In the genomic region with DNA sequence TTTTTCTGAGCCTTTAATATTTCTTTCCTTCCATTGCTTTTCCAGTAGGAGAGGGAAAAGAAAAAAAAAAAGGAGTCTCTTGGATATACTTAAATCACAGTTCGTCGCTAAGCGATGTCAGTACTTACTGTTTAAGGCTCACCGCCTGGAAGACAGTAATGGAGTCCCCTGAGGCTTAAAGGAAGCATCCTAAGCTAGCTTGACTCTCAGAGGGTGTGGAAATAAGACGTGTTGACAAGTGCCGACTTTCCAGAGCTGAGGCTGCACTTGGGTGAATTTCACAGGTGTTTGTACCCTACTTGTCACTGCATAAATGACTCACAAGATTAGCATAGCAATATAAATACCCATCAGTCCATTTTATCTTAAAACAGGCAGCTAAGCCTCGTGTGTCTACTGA, we compare ENCODE assay signal across 22 mouse cellular contexts. TPM values are rescaled to one million over a fixed set of nuclear protein-coding genes. Genes with fewer than 3 reads are reported as not detected.
DNase-seq lines count a peak whose midpoint lies in the region; ATAC-seq and TF ChIP-seq lines count a peak whose summit lies in the region.
"Had no signal": no experiment of that assay in that cellular context is flagged by ENCODE, and none has a peak within 500 bp of the region (broad histone marks: within the 10 kb centered on the region; RNA-seq: fewer than 3 reads in every experiment).

No protein-coding gene starts in this region.

- WGBS in forebrain, embryonic 16.5 days = 70% methylated on average over 7 of the region's 7 CpGs
- 81% methylated on average over 7 of the region's 7 CpGs for WGBS in forebrain, embryonic 11.5 days
- WGBS in midbrain, embryonic 15.5 days = 68% methylated on average over 7 of the region's 7 CpGs
- WGBS in midbrain, embryonic 13.5 days = 71% methylated on average over 7 of the region's 7 CpGs

- H3K36me3 ChIP-seq in forebrain, embryonic 16.5 days (ENCODE audit: control insufficient read depth, insufficient read depth) = no peaks in the 10 kb centered on the region
- H3K36me3 ChIP-seq in forebrain, embryonic 11.5 days (ENCODE audit: control insufficient read depth, insufficient read depth, low read length) = no peaks in the 10 kb centered on the region
- no peaks in the 10 kb centered on the region for H3K36me3 ChIP-seq in midbrain, embryonic 15.5 days (replicated peaks)
- no peaks in the 10 kb centered on the region for H3K36me3 ChIP-seq in midbrain, embryonic 13.5 days
- no peaks in the 10 kb centered on the region for H3K36me3 ChIP-seq in testis, adult 2 months (ENCODE audit: control insufficient read depth, insufficient read depth, low read length)
- H3K36me3 ChIP-seq: embryonic facial prominence, embryonic 13.5 days; heart, embryonic 15.5 days; hindbrain, embryonic 13.5 days had no signal

- DNase-seq in forebrain, embryonic 11.5 days (ENCODE audit: low spot score) = no peak
- DNase-seq in testis, postnatal 14 days (ENCODE audit: low spot score) = no peak
- DNase-seq in embryo, embryonic 10 days (ENCODE audit: low spot score) = no peak
- DNase-seq: adrenal gland, adult 2 months; adrenal gland, postnatal 25 days; cerebellum, adult 11 months; cerebellum, adult 8-10 months; cerebellum, postnatal 14 days; gastrocnemius, postnatal 14 days; heart, adult 2 months; heart, postnatal 14 days had no signal

- no peak for TF ChIP-seq CTCF in testis, adult 2 months (IDR thresholded peaks at IDR 0.05; ENCODE audit: control insufficient read depth, insufficient read depth, insufficient replicate concordance, low read depth, low read length)

- ATAC-seq in forebrain, embryonic 16.5 days = 0 out of 2 replicates have a peak, but pooled peaks have one; percentile 28
- no peak for ATAC-seq in forebrain, embryonic 11.5 days (replicated peaks; ENCODE audit: low FRiP score)
- ATAC-seq in midbrain, embryonic 15.5 days (replicated peaks) = peak; percentile 60; the same call in 1 of the 2 replicates
- ATAC-seq in midbrain, embryonic 13.5 days = no peak
- ATAC-seq: hindbrain, postnatal 0 days had no signal

- no peak overlapping the region for H3K27ac ChIP-seq in forebrain, embryonic 16.5 days (ENCODE audit: low read length)
- no peak overlapping the region for H3K27ac ChIP-seq in forebrain, embryonic 11.5 days (ENCODE audit: low read depth, low read length)
- no peak overlapping the region for H3K27ac ChIP-seq in midbrain, embryonic 15.5 days
- H3K27ac ChIP-seq in midbrain, embryonic 13.5 days = no peak overlapping the region
- H3K27ac ChIP-seq in testis, adult 2 months (ENCODE audit: control insufficient read depth, insufficient read depth, low read depth, low read length) = no peak overlapping the region
- H3K27ac ChIP-seq: embryonic facial prominence, embryonic 13.5 days; heart, adult 2 months; heart, embryonic 15.5 days; hindbrain, embryonic 13.5 days; hindbrain, postnatal 0 days had no signal

- TF ChIP-seq POLR2A in testis, adult 2 months (IDR thresholded peaks at IDR 0.05; ENCODE audit: control insufficient read depth, low read depth, low read length) = no peak

- H3K9ac ChIP-seq in forebrain, embryonic 16.5 days (replicated peaks; ENCODE audit: low read depth, low read length) = no peak overlapping the region
- H3K9ac ChIP-seq in forebrain, embryonic 11.5 days (ENCODE audit: low read length) = no peak overlapping the region
- no peak overlapping the region for H3K9ac ChIP-seq in midbrain, embryonic 15.5 days
- no peak overlapping the region for H3K9ac ChIP-seq in midbrain, embryonic 13.5 days (replicated peaks)
- H3K9ac ChIP-seq: embryonic facial prominence, embryonic 13.5 days; heart, embryonic 15.5 days; hindbrain, embryonic 13.5 days had no signal

- no peaks in the 10 kb centered on the region for H3K4me1 ChIP-seq in forebrain, embryonic 16.5 days (replicated peaks; ENCODE audit: control insufficient read depth, insufficient read depth, low read length)
- H3K4me1 ChIP-seq in forebrain, embryonic 11.5 days (replicated peaks; ENCODE audit: control insufficient read depth, insufficient read depth, low read length) = no peaks in the 10 kb centered on the region
- H3K4me1 ChIP-seq in midbrain, embryonic 15.5 days = no peaks in the 10 kb centered on the region
- H3K4me1 ChIP-seq in midbrain, embryonic 13.5 days (replicated peaks) = no peaks in the 10 kb centered on the region
- no peaks in the 10 kb centered on the region for H3K4me1 ChIP-seq in testis, adult 2 months (ENCODE audit: control insufficient read depth, insufficient read depth, low read length)
- H3K4me1 ChIP-seq: embryonic facial prominence, embryonic 13.5 days; heart, embryonic 15.5 days; hindbrain, embryonic 13.5 days had no signal

- H3K4me2 ChIP-seq in forebrain, embryonic 16.5 days (ENCODE audit: low read length) = no peak overlapping the region
- H3K4me2 ChIP-seq in forebrain, embryonic 11.5 days (ENCODE audit: low read depth, low read length, severe bottlenecking) = no peak overlapping the region
- no peak overlapping the region for H3K4me2 ChIP-seq in midbrain, embryonic 15.5 days
- H3K4me2 ChIP-seq in midbrain, embryonic 13.5 days (replicated peaks) = no peak overlapping the region
- H3K4me2 ChIP-seq: embryonic facial prominence, embryonic 13.5 days; heart, embryonic 11.5 days; heart, embryonic 15.5 days; hindbrain, embryonic 13.5 days had no signal

- no peak overlapping the region for H3K4me3 ChIP-seq in forebrain, embryonic 16.5 days (replicated peaks; ENCODE audit: low read length)
- H3K4me3 ChIP-seq in forebrain, embryonic 11.5 days (ENCODE audit: low read depth, low read length) = no peak overlapping the region
- H3K4me3 ChIP-seq in midbrain, embryonic 15.5 days = no peak overlapping the region
- H3K4me3 ChIP-seq in midbrain, embryonic 13.5 days (replicated peaks) = no peak overlapping the region
- H3K4me3 ChIP-seq in testis, adult 2 months (ENCODE audit: control insufficient read depth, low read depth, low read length) = peak overlapping the region; percentile 25
- H3K4me3 ChIP-seq: embryonic facial prominence, embryonic 13.5 days; heart, adult 2 months; heart, embryonic 15.5 days; hindbrain, embryonic 13.5 days had no signal

- H3K27me3 ChIP-seq in forebrain, embryonic 16.5 days (replicated peaks; ENCODE audit: control insufficient read depth, insufficient read depth, low read length) = no peaks in the 10 kb centered on the region
- H3K27me3 ChIP-seq in forebrain, embryonic 11.5 days (ENCODE audit: control insufficient read depth, insufficient read depth, low read length) = no peaks in the 10 kb centered on the region
- H3K27me3 ChIP-seq in midbrain, embryonic 15.5 days (replicated peaks) = no peaks in the 10 kb centered on the region
- no peaks in the 10 kb centered on the region for H3K27me3 ChIP-seq in midbrain, embryonic 13.5 days
- H3K27me3 ChIP-seq in testis, adult 2 months (ENCODE audit: control insufficient read depth, insufficient read depth, low read length) = no peaks in the 10 kb centered on the region
- H3K27me3 ChIP-seq: embryonic facial prominence, embryonic 13.5 days; heart, embryonic 15.5 days; hindbrain, embryonic 13.5 days had no signal

- H3K9me3 ChIP-seq in forebrain, embryonic 16.5 days (ENCODE audit: control insufficient read depth, low read length) = no peaks in the 10 kb centered on the region
- no peaks in the 10 kb centered on the region for H3K9me3 ChIP-seq in forebrain, embryonic 11.5 days (ENCODE audit: control insufficient read depth, low read length)
- no peaks in the 10 kb centered on the region for H3K9me3 ChIP-seq in midbrain, embryonic 15.5 days
- H3K9me3 ChIP-seq in midbrain, embryonic 13.5 days = no peaks in the 10 kb centered on the region; the same call in 1 of the 2 replicates
- H3K9me3 ChIP-seq: embryonic facial prominence, embryonic 13.5 days; heart, embryonic 15.5 days; hindbrain, embryonic 13.5 days had no signal

RNA-seq across cellular contexts. Expression of a gene that starts 25.1 kb away (rescaled TPM):
- polyA plus RNA-seq in forebrain, embryonic 16.5 days (2015; fragmentation: Nextera tagmentation; extraction: Ambion mirVana) = not detected in 2 replicates
- not detected in 2 replicates for polyA plus RNA-seq in forebrain, embryonic 11.5 days (2014; fragmentation: Nextera tagmentation; extraction: Ambion mirVana)
- polyA plus RNA-seq in midbrain, embryonic 15.5 days (2015; fragmentation: Nextera tagmentation; extraction: Ambion mirVana) = not detected in 2 replicates
- polyA plus RNA-seq in midbrain, embryonic 13.5 days (2015; fragmentation: Nextera tagmentation; extraction: Ambion mirVana) = not detected in 2 replicates
- 57.5 and 61.1 TPM in 2 replicates for polyA plus RNA-seq in testis, adult 2 months (2012; rRNA removed)
- polyA plus RNA-seq: adrenal gland, adult 2 months; embryonic facial prominence, embryonic 13.5 days; gonadal fat pad, adult 2 months; heart, adult 2 months; heart, embryonic 11.5 days; heart, embryonic 15.5 days; hindbrain, embryonic 13.5 days; hindbrain, postnatal 0 days; intestine, embryonic 14.5 days had no signal

Comparison
In these comparisons a context has a peak if more than half of its experiments do, and no peak if none do; other contexts are left out.
1. ATAC-seq: peak in forebrain, embryonic 16.5 days (single experiment) and midbrain, embryonic 15.5 days (single experiment); none in forebrain, embryonic 11.5 days (single experiment) and midbrain, embryonic 13.5 days (single experiment).
2. RNA of a gene that starts 25.1 kb away (polyA plus RNA-seq): 57.5 to 61.1 TPM in testis, adult 2 months; not detected in forebrain, embryonic 16.5 days, not detected in forebrain, embryonic 11.5 days, not detected in midbrain, embryonic 15.5 days and not detected in midbrain, embryonic 13.5 days; every median in the first group is over 10 times any median in the second.